Mouse (Mus musculus): ENCODE measurements around the gene Clip3. TPM values are rescaled to one million over a fixed set of nuclear protein-coding genes. Genes with fewer than 3 reads are reported as not detected.

The Clip3 gene
- polyA plus RNA-seq, 1 experiment, result 52.2 TPM

- no peaks in the 10 kb centered on the region for H3K4me1 ChIP-seq (ENCODE audit: control insufficient read depth, insufficient read depth, low read length)
- H3K27ac ChIP-seq (ENCODE audit: insufficient read depth, low read length), result no peak overlapping the region
- H3K36me3 ChIP-seq (ENCODE audit: control insufficient read depth, insufficient read depth, low read length, poor library complexity, severe bottlenecking), result no peaks in the 10 kb centered on the region
- no peak overlapping the region for H3K9ac ChIP-seq (ENCODE audit: low read depth, poor library complexity, severe bottlenecking)
- H3K27me3 ChIP-seq (ENCODE audit: control insufficient read depth, insufficient read depth, low read length, poor library complexity, severe bottlenecking), result no peaks in the 10 kb centered on the region
- no peak overlapping the region for H3K4me3 ChIP-seq (ENCODE audit: low read depth, low read length)
- no peaks in the 10 kb centered on the region for H3K9me3 ChIP-seq (replicated peaks; ENCODE audit: control insufficient read depth, insufficient read depth, low read length, poor library complexity, severe bottlenecking)
- TF ChIP-seq CTCF (IDR thresholded peaks at IDR 0.05; ENCODE audit: low read depth, low read length) (peak; percentile 68), EP300 (IDR thresholded peaks at IDR 0.05; ENCODE audit: insufficient read depth, low read depth, low read length) (no peak)
These were observed 9.4 kb downstream of the Clip3 start for GRCm38 (mm10) chr7:30300914-30301313.

- TF ChIP-seq POLR2A (IDR thresholded peaks at IDR 0.05; ENCODE audit: insufficient read depth, low read length) (no peak), CTCF (IDR thresholded peaks at IDR 0.05; ENCODE audit: low read depth, low read length) (peak; percentile 32)
- no peaks in the 10 kb centered on the region for H3K27me3 ChIP-seq (ENCODE audit: control insufficient read depth, insufficient read depth, low read length, poor library complexity, severe bottlenecking)
- no peak overlapping the region for H3K27ac ChIP-seq (ENCODE audit: insufficient read depth, low read length)
- no peak overlapping the region for H3K4me3 ChIP-seq (ENCODE audit: low read depth, low read length)
- peaks cover 2% of the 10 kb centered on the region for H3K4me1 ChIP-seq (ENCODE audit: control insufficient read depth, insufficient read depth, low read length)
- H3K9ac ChIP-seq (ENCODE audit: low read depth, poor library complexity, severe bottlenecking), result no peak overlapping the region
- no peaks in the 10 kb centered on the region for H3K9me3 ChIP-seq (replicated peaks; ENCODE audit: control insufficient read depth, insufficient read depth, low read length, poor library complexity, severe bottlenecking)
- no peaks in the 10 kb centered on the region for H3K36me3 ChIP-seq (ENCODE audit: control insufficient read depth, insufficient read depth, low read length, poor library complexity, severe bottlenecking)
These were observed 14.7 kb downstream of the Clip3 start for GRCm38 (mm10) chr7:30306083-30306779.

- Histone ChIP-seq H3K27ac (ENCODE audit: insufficient read depth, low read length) (no peak within 1 kb of the TSS), H3K36me3 (ENCODE audit: control insufficient read depth, insufficient read depth, low read length, poor library complexity, severe bottlenecking) (no peaks in the 10 kb centered on the region), H3K4me3 (ENCODE audit: low read depth, low read length) (peak within 1 kb of the TSS; percentile 89), H3K9me3 (replicated peaks; ENCODE audit: control insufficient read depth, insufficient read depth, low read length, poor library complexity, severe bottlenecking) (no peaks in the 10 kb centered on the region), H3K4me1 (ENCODE audit: control insufficient read depth, insufficient read depth, low read length) (peaks cover 2% of the 10 kb centered on the region), H3K27me3 (ENCODE audit: control insufficient read depth, insufficient read depth, low read length, poor library complexity, severe bottlenecking) (no peaks in the 10 kb centered on the region), H3K9ac (ENCODE audit: low read depth, poor library complexity, severe bottlenecking) (peak within 1 kb of the TSS; percentile 75)
- TF ChIP-seq CTCF (IDR thresholded peaks at IDR 0.05; ENCODE audit: low read depth, low read length) (no peak), POLR2A (IDR thresholded peaks at IDR 0.05; ENCODE audit: insufficient read depth, low read length) (peak; percentile 94), EP300 (IDR thresholded peaks at IDR 0.05; ENCODE audit: insufficient read depth, low read depth, low read length) (no peak)
These were observed 16.8 kb downstream of the Clip3 start, which contains the start of gene Alkbh6 for GRCm38 (mm10) chr7:30308076-30309005. Gene Alkbh6, plus strand, starts transcription at chr7:30308717.

DNA sequence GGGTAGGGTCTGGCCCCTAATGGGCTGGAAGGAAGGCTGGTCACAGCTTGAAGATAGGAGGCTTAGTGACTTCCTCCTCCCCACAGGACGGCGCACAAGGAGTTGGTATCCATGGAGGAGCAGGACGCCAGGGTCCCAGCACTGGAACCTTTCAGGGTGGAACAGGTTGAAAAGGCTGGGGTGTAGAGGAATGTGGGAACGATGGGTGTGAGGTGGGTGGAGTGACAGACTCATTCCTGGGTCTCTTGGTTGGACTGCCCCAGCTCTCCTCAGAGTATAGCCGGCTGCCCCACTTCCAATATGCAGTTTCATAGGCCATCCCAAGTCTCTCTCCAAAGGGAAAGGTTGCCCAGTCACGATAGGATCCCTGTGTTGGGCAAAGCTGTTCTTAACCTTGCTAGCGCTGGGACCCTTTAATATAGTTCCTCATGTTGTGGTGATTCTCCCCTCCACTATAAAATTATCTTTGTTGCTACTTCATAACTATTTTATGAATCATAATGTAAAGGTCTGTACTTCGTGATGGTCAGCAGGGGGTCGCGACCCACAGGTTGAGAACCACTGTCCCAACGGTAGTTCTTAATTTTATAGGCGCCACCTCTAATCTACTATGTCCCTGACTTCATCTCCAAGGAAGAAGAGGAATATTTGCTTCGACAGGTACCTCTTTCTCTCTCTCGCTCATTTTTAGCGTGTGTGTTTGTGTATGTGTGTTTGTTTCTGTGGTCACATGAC lies 18.0 kb downstream of the Clip3 start:
- no peaks in the 10 kb centered on the region for H3K36me3 ChIP-seq (ENCODE audit: control insufficient read depth, insufficient read depth, low read length, poor library complexity, severe bottlenecking)
- peaks cover 2% of the 10 kb centered on the region for H3K4me1 ChIP-seq (ENCODE audit: control insufficient read depth, insufficient read depth, low read length)
- TF ChIP-seq POLR2A (IDR thresholded peaks at IDR 0.05; ENCODE audit: insufficient read depth, low read length) (no peak), CTCF (IDR thresholded peaks at IDR 0.05; ENCODE audit: low read depth, low read length) (no peak), EP300 (IDR thresholded peaks at IDR 0.05; ENCODE audit: insufficient read depth, low read depth, low read length) (no peak)
- peak overlapping the region; percentile 75 for H3K9ac ChIP-seq (ENCODE audit: low read depth, poor library complexity, severe bottlenecking)
- no peaks in the 10 kb centered on the region for H3K27me3 ChIP-seq (ENCODE audit: control insufficient read depth, insufficient read depth, low read length, poor library complexity, severe bottlenecking)
- no peaks in the 10 kb centered on the region for H3K9me3 ChIP-seq (replicated peaks; ENCODE audit: control insufficient read depth, insufficient read depth, low read length, poor library complexity, severe bottlenecking)
- no peak overlapping the region for H3K27ac ChIP-seq (ENCODE audit: insufficient read depth, low read length)
- H3K4me3 ChIP-seq (ENCODE audit: low read depth, low read length), result peak overlapping the region; percentile 89

GRCm38 (mm10) chr7:30310136-30310535 lies 18.6 kb downstream of the Clip3 start:
- no peak overlapping the region for H3K9ac ChIP-seq (ENCODE audit: low read depth, poor library complexity, severe bottlenecking)
- H3K4me3 ChIP-seq (ENCODE audit: low read depth, low read length), result no peak overlapping the region
- peaks cover 2% of the 10 kb centered on the region for H3K4me1 ChIP-seq (ENCODE audit: control insufficient read depth, insufficient read depth, low read length)
- H3K36me3 ChIP-seq (ENCODE audit: control insufficient read depth, insufficient read depth, low read length, poor library complexity, severe bottlenecking), result no peaks in the 10 kb centered on the region
- H3K27me3 ChIP-seq (ENCODE audit: control insufficient read depth, insufficient read depth, low read length, poor library complexity, severe bottlenecking), result no peaks in the 10 kb centered on the region
- no peak for TF ChIP-seq EP300 (IDR thresholded peaks at IDR 0.05; ENCODE audit: insufficient read depth, low read depth, low read length)
- no peak for TF ChIP-seq CTCF (IDR thresholded peaks at IDR 0.05; ENCODE audit: low read depth, low read length)
- TF ChIP-seq POLR2A (IDR thresholded peaks at IDR 0.05; ENCODE audit: insufficient read depth, low read length), result no peak
- H3K9me3 ChIP-seq (replicated peaks; ENCODE audit: control insufficient read depth, insufficient read depth, low read length, poor library complexity, severe bottlenecking), result no peaks in the 10 kb centered on the region
- no peak overlapping the region for H3K27ac ChIP-seq (ENCODE audit: insufficient read depth, low read length)

Measured in ES-Bruce4 (cell line).